Mouse (Mus musculus) embryonic facial prominence, embryonic 12.5 days (tissue): ENCODE data around the gene Zfp672. TPM values are rescaled to one million over a fixed set of nuclear protein-coding genes. Genes with fewer than 3 reads are reported as not detected.

Experiments
- ATAC-seq: fragments of 200-750 bp; cut with Nextera tagmentation; 2 replicates; pipeline ENCODE4 v1.8.0; 2017; ENCODE audit not compliant: insufficient number of reproducible peaks, insufficient read depth, low FRiP score, low TSS enrichment
- H3K27ac ChIP-seq: fragments of 300-500 bp; sonication (generic); 2 replicates; pipeline ENCODE4 v1.5.1; 2016; ENCODE audit warnings: mild to moderate bottlenecking
- H3K27me3 ChIP-seq: fragments of 300-500 bp; sonication (generic); 2 replicates; pipeline ENCODE4 v1.6.1; 2016; ENCODE audit warnings: mild to moderate bottlenecking, moderate library complexity
- H3K36me3 ChIP-seq: fragments of 300-500 bp; sonication (generic); 2 replicates; pipeline ENCODE4 v1.6.1; 2016; ENCODE audit warnings: mild to moderate bottlenecking
- H3K4me1 ChIP-seq: fragments of 300-500 bp; sonication (generic); 2 replicates; pipeline ENCODE4 v1.6.1; 2016
- H3K4me2 ChIP-seq: fragments of 300-500 bp; sonication (generic); replicated peaks from 2 replicates; pipeline ENCODE4 v1.6.1; 2016; ENCODE audit warnings: mild to moderate bottlenecking, moderate library complexity
- H3K4me3 ChIP-seq: fragments of 300-500 bp; sonication (generic); 2 replicates; pipeline ENCODE4 v1.5.1; 2016; ENCODE audit warnings: mild to moderate bottlenecking
- H3K9ac ChIP-seq: fragments of 300-500 bp; sonication (generic); 2 replicates; pipeline ENCODE4 v1.6.1; 2016; ENCODE audit warnings: mild to moderate bottlenecking, moderate library complexity
- H3K9me3 ChIP-seq: fragments of 300-500 bp; sonication (generic); 2 replicates; pipeline ENCODE4 v1.6.1; 2016; ENCODE audit warnings: mild to moderate bottlenecking, moderate library complexity
- WGBS: fragments of 180-500 bp; shearing (Covaris S2); methylation state at CpG from one replicate; pipeline ENCODE4 v1.1.7; 2016; 5-methylcytosine and 5-hydroxymethylcytosine counted together
- polyA plus RNA-seq: library from polyadenylated mRNA; unstranded; fragments of >200 nt; fragmentation: Nextera tagmentation; extraction: Ambion mirVana; gene quantifications from 2 replicates; pipeline ENCODE4 v1.2.1, GENCODE M21; 2016

Gene Zfp672
- polyA plus RNA-seq, 1 experiment from 2014 or later, result 38.7 TPM

GRCm38 (mm10) chr11:58302774-58303445, 27.2 kb downstream of the Zfp672 start:
- Histone ChIP-seq H3K9ac (peak overlapping the region; percentile 53), H3K27me3 (no peaks in the 10 kb centered on the region), H3K27ac (peak overlapping the region; percentile 93), H3K4me2 (peak overlapping the region; percentile 54), H3K4me1 (peaks cover 16% of the 10 kb centered on the region), H3K4me3 (peak overlapping the region; percentile 54), H3K36me3 (no peaks in the 10 kb centered on the region), H3K9me3 (no peaks in the 10 kb centered on the region)
- ATAC-seq, result peak; percentile 36; the same call in 1 of the 2 replicates
- WGBS, result under 1% methylated on average over 26 of the region's 26 CpGs

GRCm38 (mm10) chr11:58301837-58302754, 28.0 kb downstream of the Zfp672 start:
- ATAC-seq, result peak; percentile 90
- peak overlapping the region; percentile 93 for H3K27ac ChIP-seq
- peak overlapping the region; percentile 54 for H3K4me2 ChIP-seq
- no peaks in the 10 kb centered on the region for H3K27me3 ChIP-seq
- H3K9me3 ChIP-seq, result no peaks in the 10 kb centered on the region
- H3K9ac ChIP-seq, result peak overlapping the region; percentile 53
- H3K4me1 ChIP-seq, result peaks cover 13% of the 10 kb centered on the region
- under 1% methylated on average over 36 of the region's 36 CpGs for WGBS
- no peaks in the 10 kb centered on the region for H3K36me3 ChIP-seq
- peak overlapping the region; percentile 54 for H3K4me3 ChIP-seq

GRCm38 (mm10) chr11:58301057-58301456, 29.1 kb downstream of the Zfp672 start:
- Histone ChIP-seq H3K27me3 (no peaks in the 10 kb centered on the region), H3K9ac (peak overlapping the region; percentile 25), H3K9me3 (no peaks in the 10 kb centered on the region), H3K4me2 (peak overlapping the region; percentile 54), H3K27ac (peak overlapping the region; percentile 37; the same call in 1 of the 2 replicates), H3K4me3 (peak overlapping the region; percentile 54), H3K36me3 (no peaks in the 10 kb centered on the region), H3K4me1 (peaks cover 13% of the 10 kb centered on the region)
- ATAC-seq, result no peak
- 10% methylated on average over 13 of the region's 13 CpGs for WGBS

- no peaks in the 10 kb centered on the region for H3K36me3 ChIP-seq
- H3K9ac ChIP-seq, result no peak overlapping the region
- H3K27ac ChIP-seq, result no peak overlapping the region
- ATAC-seq, result no peak
- H3K4me2 ChIP-seq, result no peak overlapping the region
- H3K9me3 ChIP-seq, result no peaks in the 10 kb centered on the region
- H3K27me3 ChIP-seq, result no peaks in the 10 kb centered on the region
- 72% methylated on average over 6 of the region's 6 CpGs for WGBS
- peaks cover 8% of the 10 kb centered on the region; the same call in 1 of the 2 replicates for H3K4me1 ChIP-seq
- no peak overlapping the region for H3K4me3 ChIP-seq
Measured at GRCm38 (mm10) chr11:58297396-58297795, 32.7 kb downstream of the Zfp672 start.

- ATAC-seq, result no peak
- Histone ChIP-seq H3K27me3 (no peaks in the 10 kb centered on the region; the same call in 1 of the 2 replicates), H3K4me3 (no peak overlapping the region), H3K4me2 (no peak overlapping the region), H3K9me3 (no peaks in the 10 kb centered on the region), H3K27ac (no peak overlapping the region), H3K4me1 (no peaks in the 10 kb centered on the region), H3K9ac (no peak overlapping the region), H3K36me3 (no peaks in the 10 kb centered on the region)
- 53% methylated on average over 4 of the region's 4 CpGs for WGBS
Measured at GRCm38 (mm10) chr11:58292791-58293190, 37.3 kb downstream of the Zfp672 start.

- Histone ChIP-seq H3K9ac (no peak overlapping the region), H3K36me3 (no peaks in the 10 kb centered on the region), H3K4me3 (no peak overlapping the region), H3K9me3 (no peaks in the 10 kb centered on the region), H3K27me3 (no peaks in the 10 kb centered on the region; the same call in 1 of the 2 replicates), H3K4me2 (no peak overlapping the region), H3K27ac (no peak overlapping the region), H3K4me1 (no peaks in the 10 kb centered on the region)
- 85% methylated on average over 4 of the region's 4 CpGs for WGBS
- no peak for ATAC-seq
Measured at GRCm38 (mm10) chr11:58290812-58291211, 39.3 kb downstream of the Zfp672 start.

- Histone ChIP-seq H3K9me3 (no peaks in the 10 kb centered on the region), H3K27me3 (no peaks in the 10 kb centered on the region; the same call in 1 of the 2 replicates), H3K4me2 (no peak overlapping the region), H3K4me3 (no peak overlapping the region), H3K4me1 (no peaks in the 10 kb centered on the region), H3K36me3 (no peaks in the 10 kb centered on the region), H3K27ac (no peak overlapping the region), H3K9ac (no peak overlapping the region)
- 77% methylated on average over 9 of the region's 9 CpGs for WGBS
- no peak for ATAC-seq
Measured at GRCm38 (mm10) chr11:58289992-58290682, 40.0 kb downstream of the Zfp672 start.

GRCm38 (mm10) chr11:58282518-58282917, 47.6 kb downstream of the Zfp672 start:
- Histone ChIP-seq H3K4me1 (no peaks in the 10 kb centered on the region), H3K9me3 (no peaks in the 10 kb centered on the region), H3K4me3 (no peak overlapping the region), H3K9ac (no peak overlapping the region), H3K27me3 (no peaks in the 10 kb centered on the region), H3K27ac (no peak overlapping the region), H3K4me2 (no peak overlapping the region), H3K36me3 (no peaks in the 10 kb centered on the region)
- no peak for ATAC-seq
- 83% methylated on average over 5 of the region's 5 CpGs for WGBS

GRCm38 (mm10) chr11:58281970-58282496, 48.1 kb downstream of the Zfp672 start:
- H3K9me3 ChIP-seq, result no peaks in the 10 kb centered on the region
- H3K4me3 ChIP-seq, result no peak overlapping the region
- H3K4me2 ChIP-seq, result no peak overlapping the region
- H3K4me1 ChIP-seq, result no peaks in the 10 kb centered on the region
- no peak overlapping the region for H3K27ac ChIP-seq
- WGBS, result 83% methylated on average over 13 of the region's 13 CpGs
- H3K9ac ChIP-seq, result no peak overlapping the region
- no peaks in the 10 kb centered on the region for H3K36me3 ChIP-seq
- no peaks in the 10 kb centered on the region for H3K27me3 ChIP-seq
- no peak for ATAC-seq

- Histone ChIP-seq H3K4me3 (no peak overlapping the region), H3K27ac (no peak overlapping the region), H3K9ac (no peak overlapping the region), H3K4me2 (no peak overlapping the region), H3K36me3 (no peaks in the 10 kb centered on the region), H3K4me1 (no peaks in the 10 kb centered on the region), H3K27me3 (no peaks in the 10 kb centered on the region), H3K9me3 (no peaks in the 10 kb centered on the region)
- WGBS, result 62% methylated on average over 4 of the region's 4 CpGs
- no peak for ATAC-seq
Measured at GRCm38 (mm10) chr11:58275756-58276155, 54.4 kb downstream of the Zfp672 start.

GRCm38 (mm10) chr11:58274572-58274971, 55.6 kb downstream of the Zfp672 start, which contains the start of gene 4930438A08Rik:
Gene 4930438A08Rik, plus strand, starts transcription at chr11:58274799.
- WGBS, result 52% methylated on average over 2 of the region's 2 CpGs
- Histone ChIP-seq H3K27ac (no peak within 1 kb of the TSS), H3K9ac (no peak within 1 kb of the TSS), H3K4me3 (no peak within 1 kb of the TSS), H3K4me1 (no peaks in the 10 kb centered on the region), H3K27me3 (no peaks in the 10 kb centered on the region), H3K9me3 (no peaks in the 10 kb centered on the region), H3K4me2 (no peak within 1 kb of the TSS), H3K36me3 (no peaks in the 10 kb centered on the region)
- ATAC-seq, result no peak
